Mouse (Mus musculus) cerebellum, adult 9-11 months (tissue): ENCODE data around the gene Upk1a.

Source experiments
- DNase-seq: peaks from one replicate; pipeline ENCODE4 v3.0.0; 2022

Upk1a gene

GRCm38 (mm10) chr7:30567555-30567954, 45.1 kb downstream of the Upk1a start:
- no peak for DNase-seq

- peak; percentile 44 for DNase-seq
These were observed 46.6 kb downstream of the Upk1a start for GRCm38 (mm10) chr7:30566033-30566432.

GRCm38 (mm10) chr7:30564970-30565571, 47.6 kb downstream of the Upk1a start, which contains the start of gene Igflr1:
TSS of gene Igflr1 (plus strand) at chr7:30565427.
- peak; percentile 56 for DNase-seq

GRCm38 (mm10) chr7:30563906-30564280, 48.8 kb downstream of the Upk1a start:
- peak; percentile 72 for DNase-seq

GRCm38 (mm10) chr7:30563117-30563905, 49.3 kb downstream of the Upk1a start, which contains the start of the genes U2af1l4, Gm49396 and Psenen:
TSS of gene U2af1l4 (plus strand) at chr7:30563301.
TSS of gene Gm49396 (plus strand) at chr7:30563344.
TSS of gene Psenen (minus strand) at chr7:30563627.
- DNase-seq: peak; percentile 97

GRCm38 (mm10) chr7:30562526-30563116, 50.0 kb downstream of the Upk1a start:
- DNase-seq: no peak

GRCm38 (mm10) chr7:30560296-30560695, 52.4 kb downstream of the Upk1a start:
- DNase-seq: peak; percentile 62

- DNase-seq: peak; percentile 100
These were observed 53.1 kb downstream of the Upk1a start, which contains the start of gene Lin37 for GRCm38 (mm10) chr7:30559443-30559954. TSS of gene Lin37 (minus strand) at chr7:30559838.

- peak; percentile 57 for DNase-seq
These were observed 53.8 kb downstream of the Upk1a start for GRCm38 (mm10) chr7:30558656-30559442.

- peak; percentile 56 for DNase-seq
These were observed 54.6 kb downstream of the Upk1a start for GRCm38 (mm10) chr7:30557901-30558514.

- peak; percentile 62 for DNase-seq
These were observed 55.6 kb downstream of the Upk1a start for GRCm38 (mm10) chr7:30556894-30557536.

- DNase-seq: peak; percentile 70
These were observed 58.6 kb downstream of the Upk1a start for GRCm38 (mm10) chr7:30553810-30554584.
